Mouse (Mus musculus): ENCODE measurements around the gene Hist1h2bh.

Gene Hist1h2bh

GRCm38 (mm10) chr13:23506351-23506750, 36.8 kb downstream of the Hist1h2bh start:
- no peak for DNase-seq (ENCODE audit: low spot score)

GRCm38 (mm10) chr13:23505662-23506345, 37.4 kb downstream of the Hist1h2bh start:
- DNase-seq (ENCODE audit: low spot score) = no peak

- peak; percentile 60 for DNase-seq (ENCODE audit: low spot score)
These were observed 39.4 kb downstream of the Hist1h2bh start for GRCm38 (mm10) chr13:23503797-23504196.

- DNase-seq (ENCODE audit: low spot score) = no peak
These were observed 40.3 kb downstream of the Hist1h2bh start for GRCm38 (mm10) chr13:23502916-23503315.

- no peak for DNase-seq (ENCODE audit: low spot score)
These were observed 41.1 kb downstream of the Hist1h2bh start for GRCm38 (mm10) chr13:23502031-23502567.

- DNase-seq (ENCODE audit: low spot score) = no peak
These were observed 41.7 kb downstream of the Hist1h2bh start for GRCm38 (mm10) chr13:23501511-23501910.

GRCm38 (mm10) chr13:23500424-23501200, 42.6 kb downstream of the Hist1h2bh start:
- DNase-seq (ENCODE audit: low spot score) = peak; percentile 67

GRCm38 (mm10) chr13:23499943-23500342, 43.2 kb downstream of the Hist1h2bh start:
- no peak for DNase-seq (ENCODE audit: low spot score)

GRCm38 (mm10) chr13:23498653-23499052, 44.5 kb downstream of the Hist1h2bh start:
- DNase-seq (ENCODE audit: low spot score) = no peak

- peak; percentile 43 for DNase-seq (ENCODE audit: low spot score)
These were observed 45.4 kb downstream of the Hist1h2bh start for GRCm38 (mm10) chr13:23497656-23498321.

- no peak for DNase-seq (ENCODE audit: low spot score)
These were observed 47.7 kb downstream of the Hist1h2bh start for GRCm38 (mm10) chr13:23495526-23495925.

- no peak for DNase-seq (ENCODE audit: low spot score)
These were observed 51.2 kb downstream of the Hist1h2bh start for GRCm38 (mm10) chr13:23491990-23492389.

Data from layer of hippocampus, adult 11-12 months (tissue).